Mouse (Mus musculus) mesoderm, embryonic 11.5 days (tissue): Measurements from ENCODE around the gene Ccr2.
"Not testable (repeated sequence)": the region's sequence is repeated elsewhere in the genome, so short reads cannot be mapped to it uniquely, and the experiment has no call there.

Source experiments
- DNase-seq: peaks from one replicate; pipeline ENCODE4 v3.0.0-alpha.2; 2012; ENCODE audit warnings: low read depth, low spot score

The Ccr2 gene

GRCm38 (mm10) chr9:124118489-124118888 lies 16.7 kb downstream of the Ccr2 start:
- DNase-seq: no peak

GRCm38 (mm10) chr9:124121387-124122184 lies 19.8 kb downstream of the Ccr2 start, which contains the start of gene Ccr5:
Ccr5 (plus strand) TSS chr9:124121543.
- DNase-seq: no peak

GRCm38 (mm10) chr9:124125576-124125975 lies 23.8 kb downstream of the Ccr2 start:
- DNase-seq: no peak

- DNase-seq: no peak
These were observed 24.6 kb downstream of the Ccr2 start for GRCm38 (mm10) chr9:124126373-124126772.

- no peak for DNase-seq
These were observed 25.7 kb downstream of the Ccr2 start for GRCm38 (mm10) chr9:124127412-124127811.

GRCm38 (mm10) chr9:124128379-124128778 lies 26.6 kb downstream of the Ccr2 start:
- peak; percentile 66 for DNase-seq

- not testable (repeated sequence) for DNase-seq
These were observed 31.1 kb downstream of the Ccr2 start for GRCm38 (mm10) chr9:124132899-124133298.

- DNase-seq: not testable (repeated sequence)
These were observed 33.2 kb downstream of the Ccr2 start for GRCm38 (mm10) chr9:124134919-124135318.

- no peak for DNase-seq
These were observed 35.9 kb downstream of the Ccr2 start for GRCm38 (mm10) chr9:124137619-124138018.

- peak; percentile 13 for DNase-seq
These were observed 36.5 kb downstream of the Ccr2 start for GRCm38 (mm10) chr9:124138055-124138775.

- DNase-seq: no peak
These were observed 41.9 kb downstream of the Ccr2 start for GRCm38 (mm10) chr9:124143678-124144077.

- no peak for DNase-seq
These were observed 44.6 kb downstream of the Ccr2 start for GRCm38 (mm10) chr9:124146307-124146706.
